ENCODE assay signal across 25 mouse cellular contexts in genomic region chr9:29269277-29269646, GRCm38 (mm10).
DNase-seq lines count a peak whose midpoint lies in the region; ATAC-seq and TF ChIP-seq lines count a peak whose summit lies in the region.
"Had no signal": no experiment of that assay in that cellular context is flagged by ENCODE, and none has a peak within 500 bp of the region (broad histone marks: within the 10 kb centered on the region; RNA-seq: fewer than 3 reads in every experiment).

No protein-coding gene starts in this region.

- no peak for TF ChIP-seq POLR2A in cortical plate, adult 2 months (IDR thresholded peaks at IDR 0.05; ENCODE audit: extremely low read depth, insufficient read depth, low read length)
- no peak for TF ChIP-seq POLR2A in olfactory bulb, adult 2 months (IDR thresholded peaks at IDR 0.05; ENCODE audit: insufficient read depth, low read depth, low read length)

- peak overlapping the region; percentile 50; the same call in 1 of the 2 replicates for H3K27ac ChIP-seq in heart, embryonic 13.5 days (replicated peaks)
- peak overlapping the region; percentile 65; the same call in 1 of the 2 replicates for H3K27ac ChIP-seq in cortical plate, adult 2 months (ENCODE audit: insufficient read depth, low read length)
- peak overlapping the region; percentile 47 for H3K27ac ChIP-seq in olfactory bulb, adult 2 months (ENCODE audit: insufficient read depth, low read depth, low read length)
- H3K27ac ChIP-seq: embryonic facial prominence, embryonic 13.5 days; forebrain, embryonic 10.5 days; limb, embryonic 12.5 days; liver, embryonic 15.5 days; neural tube, embryonic 12.5 days had no signal

- no peaks in the 10 kb centered on the region for H3K27me3 ChIP-seq in heart, embryonic 13.5 days (replicated peaks)
- H3K27me3 ChIP-seq: embryonic facial prominence, embryonic 13.5 days; limb, embryonic 12.5 days; liver, embryonic 15.5 days; neural tube, embryonic 12.5 days had no signal

- WGBS in heart, embryonic 13.5 days, result 80% methylated on average over 2 of the region's 2 CpGs
- 57% methylated on average over 2 of the region's 2 CpGs for WGBS in olfactory bulb, adult 2 months

- no peaks in the 10 kb centered on the region for H3K36me3 ChIP-seq in heart, embryonic 13.5 days
- H3K36me3 ChIP-seq: embryonic facial prominence, embryonic 13.5 days; forebrain, embryonic 10.5 days; limb, embryonic 12.5 days; liver, embryonic 15.5 days; neural tube, embryonic 12.5 days had no signal

- intact Hi-C loops in heart, postnatal 14 days (cut with DNase I), result no loop called here
- intact Hi-C loops in left cerebral cortex, postnatal 14 days (cut with DNase I), result no loop called here
- intact Hi-C loops in left cerebral cortex, postnatal 10 days (cut with DNase I), result no loop called here

- no peak overlapping the region for H3K4me3 ChIP-seq in heart, embryonic 13.5 days
- no peak overlapping the region for H3K4me3 ChIP-seq in cortical plate, adult 2 months (ENCODE audit: insufficient read depth, low read length)
- H3K4me3 ChIP-seq in olfactory bulb, adult 2 months (ENCODE audit: insufficient read depth, low read depth, low read length), result no peak overlapping the region
- H3K4me3 ChIP-seq: embryonic facial prominence, embryonic 13.5 days; forebrain, embryonic 10.5 days; limb, embryonic 12.5 days; liver, embryonic 15.5 days; neural tube, embryonic 12.5 days had no signal

- DNase-seq in heart, postnatal 14 days, result no peak
- peak; percentile 10 to 22 for DNase-seq in left cerebral cortex, postnatal 14 days (ENCODE audit: low spot score in 2 of 2)
- no peak for DNase-seq in left cerebral cortex, postnatal 10 days (ENCODE audit: extremely low spot score in 1 of 2, low spot score in 2 of 2)
- DNase-seq in natural killer cell, adult 2 months (ENCODE audit: low spot score in 2 of 2), result no peak
- DNase-seq: adrenal gland, adult 8-10 months; B cell, adult 2 months; kidney, adult 9 months; kidney, postnatal 10 days; lung, embryonic 14.5 days; lung, postnatal 14 days; spleen, adult 18-20 months; thymus, adult 18-20 months; thymus, postnatal 25 days had no signal

- no peaks in the 10 kb centered on the region for H3K9me3 ChIP-seq in heart, embryonic 13.5 days
- H3K9me3 ChIP-seq: embryonic facial prominence, embryonic 13.5 days; forebrain, embryonic 10.5 days; limb, embryonic 12.5 days; liver, embryonic 15.5 days; neural tube, embryonic 12.5 days had no signal

- TF ChIP-seq CTCF in cortical plate, adult 2 months (IDR thresholded peaks at IDR 0.05; ENCODE audit: extremely low read depth, insufficient read depth, low read length), result no peak
- TF ChIP-seq CTCF in olfactory bulb, adult 2 months (IDR thresholded peaks at IDR 0.05; ENCODE audit: insufficient read depth, low read depth, low read length), result no peak

- peaks cover 62% of the 10 kb centered on the region for H3K4me1 ChIP-seq in heart, embryonic 13.5 days
- peaks cover 16% of the 10 kb centered on the region for H3K4me1 ChIP-seq in cortical plate, adult 2 months (ENCODE audit: control insufficient read depth, insufficient read depth, low read length)
- H3K4me1 ChIP-seq in olfactory bulb, adult 2 months (ENCODE audit: control insufficient read depth, insufficient read depth, low read length), result peaks cover 14% of the 10 kb centered on the region
- H3K4me1 ChIP-seq: embryonic facial prominence, embryonic 13.5 days; limb, embryonic 12.5 days; liver, embryonic 15.5 days; neural tube, embryonic 12.5 days had no signal

- no peak for ATAC-seq in heart, embryonic 13.5 days (ENCODE audit: extremely low read depth, insufficient number of reproducible peaks, low FRiP score, low TSS enrichment)
- ATAC-seq: activated CD4-positive, CD25-positive, alpha-beta regulatory T cell, adult 4 months; forebrain, embryonic 16.5 days; midbrain, embryonic 16.5 days had no signal

- H3K9ac ChIP-seq in heart, embryonic 13.5 days, result no peak overlapping the region
- H3K9ac ChIP-seq: embryonic facial prominence, embryonic 13.5 days; hindbrain, embryonic 14.5 days; limb, embryonic 12.5 days; liver, embryonic 15.5 days; lung, embryonic 14.5 days; neural tube, embryonic 12.5 days had no signal

- no peak overlapping the region for H3K4me2 ChIP-seq in heart, embryonic 13.5 days
- H3K4me2 ChIP-seq: embryonic facial prominence, embryonic 13.5 days; hindbrain, embryonic 14.5 days; limb, embryonic 12.5 days; liver, embryonic 15.5 days; lung, embryonic 14.5 days; neural tube, embryonic 12.5 days had no signal

Comparison
In these comparisons a context has a peak if more than half of its experiments do, and no peak if none do; other contexts are left out.
1. DNase-seq: peak in left cerebral cortex, postnatal 14 days (2 of 2); none in heart, postnatal 14 days (0 of 2), left cerebral cortex, postnatal 10 days (0 of 2) and natural killer cell, adult 2 months (0 of 2).
2. Peak in every context shown above with its lines, with median percentiles within 50 percentile points of each other: H3K27ac ChIP-seq.